8 mouse cellular contexts compared by ENCODE assay signal in the genomic region with DNA sequence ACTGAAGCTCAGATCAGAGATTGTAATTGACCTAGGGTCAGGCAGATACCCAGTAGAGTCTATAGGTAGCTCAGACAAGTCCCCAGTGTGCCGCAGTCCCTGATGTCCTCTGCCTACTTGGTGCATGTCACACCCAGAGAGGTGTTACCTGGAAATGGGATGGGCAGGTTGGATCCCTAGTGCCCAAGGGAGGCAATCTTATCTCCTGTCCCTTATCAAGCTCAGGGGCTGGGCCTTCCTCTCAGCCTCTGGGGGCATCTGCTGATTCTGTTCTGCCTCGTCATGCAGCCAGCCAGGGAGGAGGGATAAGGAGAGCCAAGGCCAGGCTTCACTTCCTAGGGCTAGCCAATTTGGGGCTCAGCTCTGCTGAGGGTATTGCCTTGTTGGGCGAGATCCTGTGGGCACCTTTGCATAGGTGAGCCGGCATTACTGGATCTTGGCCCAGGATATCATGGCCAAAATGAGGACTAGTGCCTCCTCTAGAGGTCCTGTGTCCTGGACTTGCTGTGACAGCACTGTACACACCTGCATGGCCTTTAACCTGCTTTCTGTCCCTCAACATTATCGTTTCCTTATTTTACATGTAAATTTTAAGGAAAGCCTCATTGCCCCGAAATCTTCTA. TPM values are rescaled to one million over a fixed set of nuclear protein-coding genes. Genes with fewer than 3 reads are reported as not detected.
DNase-seq lines count a peak whose midpoint lies in the region; ATAC-seq and TF ChIP-seq lines count a peak whose summit lies in the region.

No protein-coding gene starts in this region.

- no peak for DNase-seq in neural tube, embryonic 11.5 days (ENCODE audit: low spot score)
- DNase-seq in neural tube, embryonic 10.5 days (ENCODE audit: extremely low spot score, low spot score): no peak
- DNase-seq in limb, embryonic 14.5 days (ENCODE audit: low spot score): no peak
- no peak for DNase-seq in urinary bladder, postnatal 36 days (ENCODE audit: low spot score in 2 of 2)
- DNase-seq in layer of hippocampus, adult 9-10 months (ENCODE audit: low spot score): no peak

- WGBS in neural tube, embryonic 11.5 days: 92% methylated on average over 6 of the region's 6 CpGs
- WGBS in limb, embryonic 14.5 days: 89% methylated on average over 6 of the region's 6 CpGs
- 80% methylated on average over 6 of the region's 6 CpGs for WGBS in stomach, embryonic 14.5 days

- H3K27ac ChIP-seq in neural tube, embryonic 11.5 days (ENCODE audit: low read depth, low read length): no peak overlapping the region
- no peak overlapping the region for H3K27ac ChIP-seq in limb, embryonic 14.5 days (replicated peaks; ENCODE audit: low read depth, low read length)
- no peak overlapping the region for H3K27ac ChIP-seq in stomach, embryonic 14.5 days (ENCODE audit: low read length)

- no peaks in the 10 kb centered on the region for H3K9me3 ChIP-seq in neural tube, embryonic 11.5 days (ENCODE audit: control insufficient read depth, low read length)
- H3K9me3 ChIP-seq in limb, embryonic 14.5 days (ENCODE audit: control insufficient read depth, low read length): no peaks in the 10 kb centered on the region
- no peaks in the 10 kb centered on the region for H3K9me3 ChIP-seq in stomach, embryonic 14.5 days (ENCODE audit: control insufficient read depth, low read depth, low read length)

- no peak for ATAC-seq in neural tube, embryonic 11.5 days (ENCODE audit: insufficient read depth, low FRiP score, low TSS enrichment)
- ATAC-seq in erythroblast, adult 5-6 weeks (replicated peaks; ENCODE audit: low FRiP score, poor library complexity, severe bottlenecking): peak; percentile 66
- no peak for ATAC-seq in limb, embryonic 14.5 days (ENCODE audit: low FRiP score, low read depth)
- ATAC-seq in stomach, embryonic 14.5 days (ENCODE audit: insufficient number of reproducible peaks, insufficient read depth, low FRiP score, low read depth): no peak
- no peak for ATAC-seq in activated CD4-positive, CD25-positive, alpha-beta regulatory T cell, adult 4 months

- TF ChIP-seq POLR2A in limb, embryonic 14.5 days (IDR thresholded peaks at IDR 0.05; ENCODE audit: borderline replicate concordance, extremely low read depth, insufficient read depth, insufficient read length): no peak

- H3K36me3 ChIP-seq in neural tube, embryonic 11.5 days (ENCODE audit: control insufficient read depth, insufficient read depth, low read length): peaks cover 10% of the 10 kb centered on the region
- H3K36me3 ChIP-seq in limb, embryonic 14.5 days (ENCODE audit: control insufficient read depth, insufficient read depth, low read length): peaks cover 24% of the 10 kb centered on the region
- H3K36me3 ChIP-seq in stomach, embryonic 14.5 days (ENCODE audit: control insufficient read depth, insufficient read depth, low read length): peaks cover 19% of the 10 kb centered on the region

- H3K9ac ChIP-seq in neural tube, embryonic 11.5 days (ENCODE audit: low read length): no peak overlapping the region
- peak overlapping the region; percentile 86; the same call in 1 of the 2 replicates for H3K9ac ChIP-seq in limb, embryonic 14.5 days (ENCODE audit: low read depth, low read length, severe bottlenecking)
- H3K9ac ChIP-seq in stomach, embryonic 14.5 days (replicated peaks; ENCODE audit: low read depth, low read length): peak overlapping the region; percentile 96; the same call in 1 of the 2 replicates

- no peak overlapping the region for H3K4me3 ChIP-seq in neural tube, embryonic 11.5 days (ENCODE audit: low read depth, low read length)
- peak overlapping the region; percentile 70 for H3K4me3 ChIP-seq in limb, embryonic 14.5 days (replicated peaks; ENCODE audit: low read length)
- peak overlapping the region; percentile 83 for H3K4me3 ChIP-seq in stomach, embryonic 14.5 days (ENCODE audit: low read depth, low read length)

- no peaks in the 10 kb centered on the region for H3K27me3 ChIP-seq in neural tube, embryonic 11.5 days (ENCODE audit: control insufficient read depth, insufficient read depth, low read length)
- no peaks in the 10 kb centered on the region for H3K27me3 ChIP-seq in limb, embryonic 14.5 days (ENCODE audit: control insufficient read depth, insufficient read depth, low read length)
- H3K27me3 ChIP-seq in stomach, embryonic 14.5 days (ENCODE audit: control insufficient read depth, insufficient read depth, low read length): no peaks in the 10 kb centered on the region

- peaks cover 14% of the 10 kb centered on the region for H3K4me1 ChIP-seq in neural tube, embryonic 11.5 days (ENCODE audit: control insufficient read depth, insufficient read depth, low read length)
- peaks cover 16% of the 10 kb centered on the region for H3K4me1 ChIP-seq in limb, embryonic 14.5 days (ENCODE audit: control insufficient read depth, insufficient read depth, low read length)
- peaks cover 8% of the 10 kb centered on the region; the same call in 1 of the 2 replicates for H3K4me1 ChIP-seq in stomach, embryonic 14.5 days (ENCODE audit: control insufficient read depth, insufficient read depth, low read length)

- H3K4me2 ChIP-seq in neural tube, embryonic 11.5 days (ENCODE audit: low read depth): peak overlapping the region; percentile 81
- peak overlapping the region; percentile 57 for H3K4me2 ChIP-seq in limb, embryonic 14.5 days (replicated peaks; ENCODE audit: low read depth, low read length, severe bottlenecking)
- H3K4me2 ChIP-seq in stomach, embryonic 14.5 days (replicated peaks; ENCODE audit: low read depth, low read length): peak overlapping the region; percentile 78

RNA-seq across cellular contexts. Expression of a gene that starts 1.7 kb away (rescaled TPM):
- 58.1 and 59.6 TPM in 2 replicates for polyA plus RNA-seq in neural tube, embryonic 11.5 days (2014; fragmentation: Nextera tagmentation; extraction: Ambion mirVana)
- 24.2 and 25.2 TPM in 2 replicates for total RNA-seq in erythroblast, adult 5-6 weeks (2015; ENCODE audit: low replicate concordance)
- total RNA-seq in erythroblast, adult 5-6 weeks (2017; ENCODE audit: low replicate concordance): 33.4 and 38.2 TPM in 2 replicates
- 81.4 and 92.8 TPM in 2 replicates for polyA plus RNA-seq in limb, embryonic 14.5 days (2012; rRNA removed)
- polyA plus RNA-seq in limb, embryonic 14.5 days (2014; fragmentation: Nextera tagmentation; extraction: Ambion mirVana): 51.7 and 57.5 TPM in 2 replicates
- 35.5 and 36.9 TPM in 2 replicates for polyA plus RNA-seq in stomach, embryonic 14.5 days (2014; fragmentation: Nextera tagmentation; extraction: Ambion mirVana)
- polyA plus RNA-seq in activated CD4-positive, CD25-positive, alpha-beta regulatory T cell, adult 4 months (2017; shearing (Covaris generic)): 10 to 100 TPM; 38.6 to 43.6 TPM

RNA-seq across cellular contexts. Expression of a gene that starts 17.5 kb away (rescaled TPM):
- 2.2 and 2.6 TPM in 2 replicates for polyA plus RNA-seq in neural tube, embryonic 11.5 days (2014; fragmentation: Nextera tagmentation; extraction: Ambion mirVana)
- not detected in 2 replicates for total RNA-seq in erythroblast, adult 5-6 weeks (2015; ENCODE audit: low replicate concordance)
- not detected in 2 replicates for total RNA-seq in erythroblast, adult 5-6 weeks (2017; ENCODE audit: low replicate concordance)
- 18.6 and 28.4 TPM in 2 replicates for polyA plus RNA-seq in limb, embryonic 14.5 days (2012; rRNA removed)
- 1.4 and 2.3 TPM in 2 replicates for polyA plus RNA-seq in limb, embryonic 14.5 days (2014; fragmentation: Nextera tagmentation; extraction: Ambion mirVana)
- polyA plus RNA-seq in stomach, embryonic 14.5 days (2014; fragmentation: Nextera tagmentation; extraction: Ambion mirVana): 0.87 and 1.4 TPM in 2 replicates
- polyA plus RNA-seq in activated CD4-positive, CD25-positive, alpha-beta regulatory T cell, adult 4 months (2017; shearing (Covaris generic)): not detected

RNA-seq across cellular contexts. Expression of a gene that starts 20.0 kb away (rescaled TPM):
- not detected in 2 replicates for polyA plus RNA-seq in neural tube, embryonic 11.5 days (2014; fragmentation: Nextera tagmentation; extraction: Ambion mirVana)
- not detected in 2 replicates for total RNA-seq in erythroblast, adult 5-6 weeks (2015; ENCODE audit: low replicate concordance)
- not detected in 2 replicates for total RNA-seq in erythroblast, adult 5-6 weeks (2017; ENCODE audit: low replicate concordance)
- polyA plus RNA-seq in limb, embryonic 14.5 days (2012; rRNA removed): 0.09 and 0.11 TPM in 2 replicates
- not detected in 2 replicates for polyA plus RNA-seq in limb, embryonic 14.5 days (2014; fragmentation: Nextera tagmentation; extraction: Ambion mirVana)
- polyA plus RNA-seq in stomach, embryonic 14.5 days (2014; fragmentation: Nextera tagmentation; extraction: Ambion mirVana): not detected in 2 replicates
- polyA plus RNA-seq in activated CD4-positive, CD25-positive, alpha-beta regulatory T cell, adult 4 months (2017; shearing (Covaris generic)): not detected

RNA-seq across cellular contexts. Expression of a gene that starts 31.6 kb away (rescaled TPM):
- not detected in 2 replicates for polyA plus RNA-seq in neural tube, embryonic 11.5 days (2014; fragmentation: Nextera tagmentation; extraction: Ambion mirVana)
- not detected in 2 replicates for total RNA-seq in erythroblast, adult 5-6 weeks (2015; ENCODE audit: low replicate concordance)
- total RNA-seq in erythroblast, adult 5-6 weeks (2017; ENCODE audit: low replicate concordance): not detected in 2 replicates
- polyA plus RNA-seq in limb, embryonic 14.5 days (2012; rRNA removed): 0.52 TPM in 1 of 2 replicates, not detected in the other
- polyA plus RNA-seq in limb, embryonic 14.5 days (2014; fragmentation: Nextera tagmentation; extraction: Ambion mirVana): not detected in 2 replicates
- 0.52 TPM in 1 of 2 replicates, not detected in the other for polyA plus RNA-seq in stomach, embryonic 14.5 days (2014; fragmentation: Nextera tagmentation; extraction: Ambion mirVana)
- not detected for polyA plus RNA-seq in activated CD4-positive, CD25-positive, alpha-beta regulatory T cell, adult 4 months (2017; shearing (Covaris generic))

RNA-seq across cellular contexts. Expression of a gene that starts 41.3 kb away (rescaled TPM):
- 362 and 372 TPM in 2 replicates for polyA plus RNA-seq in neural tube, embryonic 11.5 days (2014; fragmentation: Nextera tagmentation; extraction: Ambion mirVana)
- total RNA-seq in erythroblast, adult 5-6 weeks (2015; ENCODE audit: low replicate concordance): 0.42 TPM in 1 of 2 replicates, not detected in the other
- total RNA-seq in erythroblast, adult 5-6 weeks (2017; ENCODE audit: low replicate concordance): not detected in 2 replicates
- polyA plus RNA-seq in limb, embryonic 14.5 days (2012; rRNA removed): 266 and 303 TPM in 2 replicates
- 153 and 178 TPM in 2 replicates for polyA plus RNA-seq in limb, embryonic 14.5 days (2014; fragmentation: Nextera tagmentation; extraction: Ambion mirVana)
- polyA plus RNA-seq in stomach, embryonic 14.5 days (2014; fragmentation: Nextera tagmentation; extraction: Ambion mirVana): 118 and 120 TPM in 2 replicates
- polyA plus RNA-seq in activated CD4-positive, CD25-positive, alpha-beta regulatory T cell, adult 4 months (2017; shearing (Covaris generic)): under 1 TPM in 1 of 2 experiments, not detected in 1; 0.25 TPM
